Mouse (Mus musculus) embryonic fibroblast, embryonic 13.5 days (primary cell): ENCODE measurements around the gene 3425401B19Rik. TPM values are rescaled to one million over a fixed set of nuclear protein-coding genes. Genes with fewer than 3 reads are reported as not detected.

Source experiments
- H3K27ac ChIP-seq: 2 replicates; pipeline ENCODE4 v1.5.1; 2012; ENCODE audit warnings: low read length, control low read depth, inconsistent platforms; ENCODE audit not compliant: insufficient read depth
- H3K4me1 ChIP-seq: 2 replicates; pipeline ENCODE4 v1.6.1; 2011; ENCODE audit warnings: low read length; ENCODE audit not compliant: control insufficient read depth, insufficient read depth
- H3K4me3 ChIP-seq: 2 replicates; pipeline ENCODE4 v1.5.1; 2011; ENCODE audit warnings: mild to moderate bottlenecking, control low read depth, low read length; ENCODE audit not compliant: insufficient read depth
- CTCF ChIP-seq: IDR thresholded peaks from 2 replicates; pipeline ENCODE4 v1.5.1; 2011; ENCODE audit warnings: mild to moderate bottlenecking, control low read depth, low read length, moderate library complexity, borderline replicate concordance; ENCODE audit not compliant: insufficient read depth
- POLR2A ChIP-seq: IDR thresholded peaks from 2 replicates; pipeline ENCODE4 v1.6.1; 2011; ENCODE audit warnings: low read depth, mild to moderate bottlenecking, control low read depth, low read length, moderate library complexity
- polyA plus RNA-seq: library from polyadenylated mRNA; stranded (reverse); fragments of >200 nt; gene quantifications from 2 replicates; pipeline ENCODE4 v1.2.4, GENCODE M21; 2011; ENCODE audit warnings: low read depth; ENCODE audit not compliant: missing spikeins, insufficient read length

The 3425401B19Rik gene
- polyA plus RNA-seq, 1 experiment, result 0.09 TPM

- H3K4me3 ChIP-seq, result no peak overlapping the region
Measured at GRCm38 (mm10) chr14:32678565-32678964, 6.5 kb downstream of the 3425401B19Rik start.

GRCm38 (mm10) chr14:32673178-32673577, 11.9 kb downstream of the 3425401B19Rik start:
- TF ChIP-seq POLR2A (no peak), CTCF (no peak)
- H3K4me1 ChIP-seq, result no peaks in the 10 kb centered on the region

More at GRCm38 (mm10) chr14:32678565-32678964, 6.5 kb downstream of the 3425401B19Rik start:
- TF ChIP-seq POLR2A (no peak), CTCF (no peak)
- no peaks in the 10 kb centered on the region for H3K4me1 ChIP-seq
- H3K27ac ChIP-seq, result no peak overlapping the region

GRCm38 (mm10) chr14:32663099-32663498, 22.0 kb downstream of the 3425401B19Rik start:
- TF ChIP-seq CTCF (no peak), POLR2A (no peak)
- no peak overlapping the region for H3K4me3 ChIP-seq
- no peaks in the 10 kb centered on the region for H3K4me1 ChIP-seq
- no peak overlapping the region for H3K27ac ChIP-seq

More at GRCm38 (mm10) chr14:32673178-32673577, 11.9 kb downstream of the 3425401B19Rik start:
- H3K27ac ChIP-seq, result no peak overlapping the region
- no peak overlapping the region for H3K4me3 ChIP-seq

GRCm38 (mm10) chr14:32659781-32660180, 25.3 kb downstream of the 3425401B19Rik start:
- no peaks in the 10 kb centered on the region for H3K4me1 ChIP-seq
- H3K4me3 ChIP-seq, result no peak overlapping the region
- H3K27ac ChIP-seq, result no peak overlapping the region
- TF ChIP-seq POLR2A (no peak), CTCF (no peak)

- Histone ChIP-seq H3K4me3 (no peak overlapping the region), H3K4me1 (no peaks in the 10 kb centered on the region), H3K27ac (no peak overlapping the region)
- TF ChIP-seq CTCF, result no peak
- no peak for TF ChIP-seq POLR2A
Measured at GRCm38 (mm10) chr14:32638485-32638884, 46.6 kb downstream of the 3425401B19Rik start.

GRCm38 (mm10) chr14:32634015-32634682, 50.9 kb downstream of the 3425401B19Rik start:
- no peak for TF ChIP-seq CTCF
- TF ChIP-seq POLR2A, result no peak

GRCm38 (mm10) chr14:32632908-32633600, 52.0 kb downstream of the 3425401B19Rik start:
- no peaks in the 10 kb centered on the region; the same call in 1 of the 2 replicates for H3K4me1 ChIP-seq
- TF ChIP-seq POLR2A (no peak), CTCF (no peak)
- H3K27ac ChIP-seq, result no peak overlapping the region
- no peak overlapping the region for H3K4me3 ChIP-seq

More at GRCm38 (mm10) chr14:32634015-32634682, 50.9 kb downstream of the 3425401B19Rik start:
- H3K4me1 ChIP-seq, result no peaks in the 10 kb centered on the region; the same call in 1 of the 2 replicates
- no peak overlapping the region for H3K4me3 ChIP-seq
- no peak overlapping the region for H3K27ac ChIP-seq

- Histone ChIP-seq H3K4me1 (no peaks in the 10 kb centered on the region; the same call in 1 of the 2 replicates), H3K27ac (no peak overlapping the region), H3K4me3 (no peak overlapping the region)
- TF ChIP-seq POLR2A (no peak), CTCF (0 out of 2 replicates have a peak, but pooled peaks have one; percentile 18)
Measured at GRCm38 (mm10) chr14:32628584-32628983, 56.5 kb downstream of the 3425401B19Rik start.

- Histone ChIP-seq H3K4me3 (no peak overlapping the region), H3K27ac (no peak overlapping the region), H3K4me1 (no peaks in the 10 kb centered on the region; the same call in 1 of the 2 replicates)
- no peak for TF ChIP-seq CTCF
- no peak for TF ChIP-seq POLR2A
Measured at GRCm38 (mm10) chr14:32627271-32627670, 57.8 kb downstream of the 3425401B19Rik start.

GRCm38 (mm10) chr14:32624811-32625210, 60.3 kb downstream of the 3425401B19Rik start:
- Histone ChIP-seq H3K4me3 (no peak overlapping the region), H3K4me1 (no peaks in the 10 kb centered on the region; the same call in 1 of the 2 replicates), H3K27ac (no peak overlapping the region)
- TF ChIP-seq CTCF (no peak), POLR2A (no peak)
